Mouse (Mus musculus) small intestine, adult 2 months (tissue): ENCODE results near the gene Tent5a. TPM values are rescaled to one million over a fixed set of nuclear protein-coding genes. Genes with fewer than 3 reads are reported as not detected.

Experiments
- H3K27ac ChIP-seq: fragments of 200-500 bp; 2 replicates; pipeline ENCODE4 v1.5.1; 2012; ENCODE audit warnings: low read depth, low read length, control low read depth, inconsistent platforms; ENCODE audit not compliant: insufficient read depth
- H3K27me3 ChIP-seq: fragments of 200-500 bp; 2 replicates; pipeline ENCODE4 v1.6.1; 2012; ENCODE audit warnings: mild to moderate bottlenecking, moderate library complexity, low read length, inconsistent platforms; ENCODE audit not compliant: control insufficient read depth, insufficient read depth
- H3K36me3 ChIP-seq: fragments of 200-500 bp; 2 replicates; pipeline ENCODE4 v1.6.1; 2012; ENCODE audit warnings: mild to moderate bottlenecking, low read length, control low read depth, inconsistent platforms; ENCODE audit not compliant: control insufficient read depth, insufficient read depth
- H3K4me1 ChIP-seq: fragments of 200-500 bp; 2 replicates; pipeline ENCODE4 v1.6.1; 2012; ENCODE audit warnings: low read length, inconsistent platforms, mixed read lengths; ENCODE audit not compliant: control insufficient read depth, insufficient read depth, insufficient read length
- H3K4me3 ChIP-seq: fragments of 200-500 bp; 2 replicates; pipeline ENCODE4 v1.5.1; 2012; ENCODE audit warnings: low read depth, mild to moderate bottlenecking, control low read depth, inconsistent platforms, low read length, moderate library complexity
- CTCF ChIP-seq: fragments of 200-500 bp; IDR thresholded peaks from 2 replicates; pipeline ENCODE4 v1.5.1; 2012; ENCODE audit warnings: low read depth, mild to moderate bottlenecking, control low read depth, inconsistent platforms, low read length, moderate library complexity, mixed read lengths; ENCODE audit not compliant: insufficient replicate concordance, insufficient read length; ENCODE audit errors: extremely low read depth
- POLR2A ChIP-seq: fragments of 200-500 bp; IDR thresholded peaks from 2 replicates; pipeline ENCODE4 v1.6.1; 2012; ENCODE audit warnings: low read depth, mild to moderate bottlenecking, control low read depth, inconsistent platforms, low read length, moderate library complexity
- WGBS: fragments of 180-500 bp; shearing (Covaris S2); methylation state at CpG from one replicate; pipeline ENCODE4 v1.1.7; 2018; 5-methylcytosine and 5-hydroxymethylcytosine counted together
- polyA plus RNA-seq: library from polyadenylated mRNA; depleted of rRNA; stranded (reverse); fragments of >200 nt; gene quantifications from 2 replicates; pipeline ENCODE4 v1.2.3, GENCODE M21; 2012; rRNA removed

The Tent5a gene
- polyA plus RNA-seq, 1 experiment, result 15.9 TPM

DNA sequence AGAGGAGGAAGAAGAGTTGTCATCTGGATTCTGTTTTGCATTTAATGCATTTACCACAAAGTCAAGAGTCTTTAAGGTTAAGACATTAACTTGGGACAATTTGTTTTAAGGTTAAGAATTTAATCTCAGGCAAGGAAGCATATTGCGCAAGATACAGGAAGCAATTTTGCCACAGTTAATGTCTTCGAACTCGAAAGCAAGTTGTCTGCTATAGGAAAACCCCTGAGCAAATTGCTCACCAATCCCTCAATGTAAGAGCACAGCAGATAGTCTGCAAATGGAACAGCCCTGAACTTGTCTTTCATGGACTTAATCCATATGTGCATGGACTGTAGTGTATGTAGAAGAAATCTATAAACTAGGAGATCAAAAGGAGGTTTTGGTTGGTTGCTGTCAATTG lies 23.8 kb downstream of the Tent5a start:
- no peaks in the 10 kb centered on the region for H3K27me3 ChIP-seq
- no peak overlapping the region for H3K27ac ChIP-seq
- TF ChIP-seq CTCF (no peak), POLR2A (no peak)
- H3K36me3 ChIP-seq, result no peaks in the 10 kb centered on the region
- H3K4me3 ChIP-seq, result no peak overlapping the region
- WGBS, result 50% methylated on average over 3 of the region's 3 CpGs
- H3K4me1 ChIP-seq, result no peaks in the 10 kb centered on the region

- Histone ChIP-seq H3K4me1 (no peaks in the 10 kb centered on the region), H3K4me3 (no peak overlapping the region), H3K36me3 (no peaks in the 10 kb centered on the region), H3K27ac (no peak overlapping the region), H3K27me3 (no peaks in the 10 kb centered on the region)
- WGBS, result 73% methylated on average over 4 of the region's 4 CpGs
- TF ChIP-seq CTCF, result no peak
- TF ChIP-seq POLR2A, result no peak
Measured at GRCm38 (mm10) chr9:85302849-85303248, 24.3 kb downstream of the Tent5a start.

- H3K27me3 ChIP-seq, result no peaks in the 10 kb centered on the region
- H3K4me3 ChIP-seq, result no peak overlapping the region
- no peak overlapping the region for H3K27ac ChIP-seq
- no peaks in the 10 kb centered on the region for H3K4me1 ChIP-seq
- H3K36me3 ChIP-seq, result no peaks in the 10 kb centered on the region
- no peak for TF ChIP-seq CTCF
- TF ChIP-seq POLR2A, result no peak
- 78% methylated on average over 2 of the region's 2 CpGs for WGBS
Measured at GRCm38 (mm10) chr9:85274114-85274513, 53.0 kb downstream of the Tent5a start.

Other genes starting within 250 kb of the Tent5a start
- not detected in 2 replicates for gene Gm11114, start 14.6 kb downstream of the Tent5a start, polyA plus RNA-seq